Mouse (Mus musculus) testis, adult 2 months (tissue): ENCODE results near the gene Zfp341.

Experiments
- CTCF ChIP-seq: fragments of 200-500 bp; IDR thresholded peaks from 2 replicates; pipeline ENCODE4 v1.5.1; 2012; ENCODE audit warnings: low read depth, mild to moderate bottlenecking, inconsistent platforms, low read length, moderate library complexity; ENCODE audit not compliant: control insufficient read depth, insufficient read depth, insufficient replicate concordance
- POLR2A ChIP-seq: fragments of 200-500 bp; IDR thresholded peaks from 2 replicates; pipeline ENCODE4 v1.6.1; 2012; ENCODE audit warnings: low read depth, mild to moderate bottlenecking, inconsistent platforms, low read length, moderate library complexity; ENCODE audit not compliant: control insufficient read depth

DNA sequence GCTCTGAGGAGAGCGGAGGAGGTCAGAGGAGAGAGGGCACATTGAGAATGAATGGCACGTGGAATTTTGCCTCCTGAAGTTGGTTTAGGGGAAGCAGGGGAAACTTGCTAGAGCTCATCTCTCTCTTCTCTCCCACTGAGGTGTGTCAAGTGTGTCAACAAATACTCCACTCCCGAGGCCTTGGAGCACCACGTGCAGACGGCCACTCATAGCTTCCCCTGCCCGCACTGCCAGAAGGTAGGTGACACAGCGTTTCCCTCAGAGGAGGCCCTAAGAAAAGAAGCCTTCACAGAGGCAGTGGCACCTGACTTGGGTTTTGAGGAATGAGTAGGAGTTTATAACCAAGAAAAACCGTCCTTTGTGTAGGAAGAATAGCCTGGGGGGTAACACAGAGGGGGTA is 28.1 kb downstream of the Zfp341 start:
- TF ChIP-seq CTCF (no peak), POLR2A (no peak)
